Mouse (Mus musculus) liver, embryonic 16.5 days (tissue): ENCODE results near the gene Mtus2. TPM values are rescaled to one million over a fixed set of nuclear protein-coding genes. Genes with fewer than 3 reads are reported as not detected.
"Not testable (repeated sequence)": the region's sequence is repeated elsewhere in the genome, so short reads cannot be mapped to it uniquely, and the experiment has no call there.

ENCODE experiments used
- ATAC-seq: fragments of 200-750 bp; cut with Nextera tagmentation; 2 replicates; pipeline ENCODE4 v1.8.0; 2017; ENCODE audit warnings: low read depth, mild to moderate bottlenecking, moderate number of reproducible peaks, moderate library complexity
- H3K27ac ChIP-seq: fragments of 300-500 bp; sonication (generic); 2 replicates; pipeline ENCODE4 v1.5.1; 2014; ENCODE audit warnings: mild to moderate bottlenecking, low read length
- H3K27me3 ChIP-seq: fragments of 300-500 bp; sonication (generic); 2 replicates; pipeline ENCODE4 v1.6.1; 2014; ENCODE audit warnings: low read depth, low read length, mixed read lengths; ENCODE audit not compliant: control insufficient read depth, insufficient read depth
- H3K36me3 ChIP-seq: fragments of 300-500 bp; sonication (generic); 2 replicates; pipeline ENCODE4 v1.6.1; 2014; ENCODE audit warnings: mild to moderate bottlenecking; ENCODE audit not compliant: control insufficient read depth, insufficient read depth
- H3K4me1 ChIP-seq: fragments of 300-500 bp; sonication (generic); 2 replicates; pipeline ENCODE4 v1.6.1; 2014; ENCODE audit warnings: low read depth, low read length, mixed read lengths; ENCODE audit not compliant: control insufficient read depth
- H3K4me2 ChIP-seq: fragments of 300-500 bp; sonication (generic); 2 replicates; pipeline ENCODE4 v1.6.1; 2014; ENCODE audit warnings: low read depth, low read length, mixed read lengths
- H3K4me3 ChIP-seq: fragments of 300-500 bp; sonication (generic); 2 replicates; pipeline ENCODE4 v1.5.1; 2014; ENCODE audit warnings: low read depth, mild to moderate bottlenecking, low read length
- H3K9ac ChIP-seq: fragments of 300-500 bp; sonication (generic); 2 replicates; pipeline ENCODE4 v1.6.1; 2014; ENCODE audit warnings: low read depth, low read length
- H3K9me3 ChIP-seq: fragments of 300-500 bp; sonication (generic); replicated peaks from 2 replicates; pipeline ENCODE4 v1.6.1; 2016; ENCODE audit warnings: low read length; ENCODE audit not compliant: control insufficient read depth
- WGBS: fragments of 180-500 bp; shearing (Covaris S2); extraction: QIAGEN DNeasy Blood & Tissue Kit; methylation state at CpG from one replicate; pipeline ENCODE4 v1.1.7; 2014; ENCODE audit not compliant: insufficient replicate concordance; 5-methylcytosine and 5-hydroxymethylcytosine counted together
- polyA plus RNA-seq: library from polyadenylated mRNA; unstranded; fragments of >200 nt; fragmentation: Nextera tagmentation; extraction: Ambion mirVana; gene quantifications from 2 replicates; pipeline ENCODE4 v1.2.1, GENCODE M21; 2015

The Mtus2 gene
- polyA plus RNA-seq, 1 experiment from 2014 or later: 0.72 TPM

GRCm38 (mm10) chr5:147924621-147925020 is 32.5 kb upstream of the Mtus2 start:
- Histone ChIP-seq H3K27ac (no peak overlapping the region), H3K4me2 (no peak overlapping the region), H3K27me3 (no peaks in the 10 kb centered on the region), H3K9me3 (no peaks in the 10 kb centered on the region), H3K36me3 (no peaks in the 10 kb centered on the region), H3K9ac (no peak overlapping the region), H3K4me3 (no peak overlapping the region), H3K4me1 (no peaks in the 10 kb centered on the region)
- ATAC-seq: no peak
- WGBS: 66% methylated on average over 5 of the region's 5 CpGs

GRCm38 (mm10) chr5:147925935-147926604 is 31.1 kb upstream of the Mtus2 start:
- no peaks in the 10 kb centered on the region for H3K9me3 ChIP-seq
- H3K36me3 ChIP-seq: no peaks in the 10 kb centered on the region
- H3K4me2 ChIP-seq: no peak overlapping the region
- no peaks in the 10 kb centered on the region for H3K4me1 ChIP-seq
- no peak overlapping the region for H3K4me3 ChIP-seq
- H3K27me3 ChIP-seq: no peaks in the 10 kb centered on the region
- no peak overlapping the region for H3K9ac ChIP-seq
- H3K27ac ChIP-seq: no peak overlapping the region
- ATAC-seq: no peak
- WGBS: 61% methylated on average over 15 of the region's 15 CpGs

GRCm38 (mm10) chr5:147928668-147929497 is 28.2 kb upstream of the Mtus2 start:
- H3K27ac ChIP-seq: no peak overlapping the region
- no peak for ATAC-seq

GRCm38 (mm10) chr5:147935096-147935495 is 22.0 kb upstream of the Mtus2 start:
- no peak for ATAC-seq
- no peak overlapping the region for H3K9ac ChIP-seq
- H3K4me2 ChIP-seq: no peak overlapping the region
- WGBS: 73% methylated on average over 13 of the region's 13 CpGs
- no peak overlapping the region for H3K27ac ChIP-seq
- no peaks in the 10 kb centered on the region for H3K27me3 ChIP-seq
- H3K9me3 ChIP-seq: no peaks in the 10 kb centered on the region
- H3K36me3 ChIP-seq: no peaks in the 10 kb centered on the region
- H3K4me3 ChIP-seq: no peak overlapping the region
- H3K4me1 ChIP-seq: no peaks in the 10 kb centered on the region

More at GRCm38 (mm10) chr5:147928668-147929497, 28.2 kb upstream of the Mtus2 start:
- 65% methylated on average over 7 of the region's 7 CpGs for WGBS
- Histone ChIP-seq H3K9me3 (no peaks in the 10 kb centered on the region), H3K9ac (no peak overlapping the region), H3K4me1 (no peaks in the 10 kb centered on the region), H3K4me3 (no peak overlapping the region), H3K27me3 (no peaks in the 10 kb centered on the region), H3K4me2 (no peak overlapping the region), H3K36me3 (no peaks in the 10 kb centered on the region)

GRCm38 (mm10) chr5:147939226-147939625 is 17.9 kb upstream of the Mtus2 start:
- WGBS: 49% methylated on average over 5 of the region's 5 CpGs
- H3K9me3 ChIP-seq: no peaks in the 10 kb centered on the region
- no peaks in the 10 kb centered on the region for H3K27me3 ChIP-seq
- no peaks in the 10 kb centered on the region for H3K4me1 ChIP-seq
- no peaks in the 10 kb centered on the region for H3K36me3 ChIP-seq
- H3K4me2 ChIP-seq: no peak overlapping the region
- no peak overlapping the region for H3K9ac ChIP-seq
- H3K4me3 ChIP-seq: no peak overlapping the region
- H3K27ac ChIP-seq: no peak overlapping the region
- ATAC-seq: no peak

GRCm38 (mm10) chr5:147945000-147945666 is 12.0 kb upstream of the Mtus2 start:
- H3K4me3 ChIP-seq: no peak overlapping the region
- H3K36me3 ChIP-seq: no peaks in the 10 kb centered on the region
- H3K27ac ChIP-seq: no peak overlapping the region
- H3K4me1 ChIP-seq: no peaks in the 10 kb centered on the region
- H3K9ac ChIP-seq: no peak overlapping the region
- no peak overlapping the region for H3K4me2 ChIP-seq
- H3K27me3 ChIP-seq: no peaks in the 10 kb centered on the region
- no peaks in the 10 kb centered on the region for H3K9me3 ChIP-seq
- WGBS: 20% methylated on average over 5 of the region's 5 CpGs
- no peak for ATAC-seq

- no peaks in the 10 kb centered on the region for H3K4me1 ChIP-seq
- no peaks in the 10 kb centered on the region for H3K27me3 ChIP-seq
- WGBS: 77% methylated on average over 14 of the region's 14 CpGs
- no peak for ATAC-seq
- no peak overlapping the region for H3K9ac ChIP-seq
- no peak overlapping the region for H3K4me3 ChIP-seq
- H3K4me2 ChIP-seq: no peak overlapping the region
- no peaks in the 10 kb centered on the region for H3K9me3 ChIP-seq
- H3K36me3 ChIP-seq: no peaks in the 10 kb centered on the region
- H3K27ac ChIP-seq: no peak overlapping the region
Observed at GRCm38 (mm10) chr5:147949881-147950280, 7.2 kb upstream of the Mtus2 start.

- Histone ChIP-seq H3K27ac (no peak overlapping the region), H3K27me3 (peaks cover 9% of the 10 kb centered on the region), H3K9ac (no peak overlapping the region), H3K4me3 (no peak overlapping the region), H3K4me1 (no peaks in the 10 kb centered on the region), H3K36me3 (no peaks in the 10 kb centered on the region), H3K9me3 (no peaks in the 10 kb centered on the region), H3K4me2 (no peak overlapping the region)
- no peak for ATAC-seq
- WGBS: 26% methylated on average over 2 of the region's 2 CpGs
Observed at GRCm38 (mm10) chr5:147951751-147952150, 5.4 kb upstream of the Mtus2 start.

- H3K27me3 ChIP-seq: peaks cover 24% of the 10 kb centered on the region
- not testable (repeated sequence) for H3K9ac ChIP-seq
Observed at GRCm38 (mm10) chr5:147953181-147953580, 3.9 kb upstream of the Mtus2 start.

More at GRCm38 (mm10) chr5:147953181-147953580, 3.9 kb upstream of the Mtus2 start:
- H3K4me2 ChIP-seq, H3K27ac ChIP-seq, ATAC-seq, H3K36me3 ChIP-seq, H3K4me1 ChIP-seq, H3K9me3 ChIP-seq, H3K4me3 ChIP-seq: not testable (repeated sequence)
- WGBS: 67% methylated on average over 5 of the region's 5 CpGs
